Mouse (Mus musculus): ENCODE measurements around the gene Fam228b.

The Fam228b gene

DNA sequence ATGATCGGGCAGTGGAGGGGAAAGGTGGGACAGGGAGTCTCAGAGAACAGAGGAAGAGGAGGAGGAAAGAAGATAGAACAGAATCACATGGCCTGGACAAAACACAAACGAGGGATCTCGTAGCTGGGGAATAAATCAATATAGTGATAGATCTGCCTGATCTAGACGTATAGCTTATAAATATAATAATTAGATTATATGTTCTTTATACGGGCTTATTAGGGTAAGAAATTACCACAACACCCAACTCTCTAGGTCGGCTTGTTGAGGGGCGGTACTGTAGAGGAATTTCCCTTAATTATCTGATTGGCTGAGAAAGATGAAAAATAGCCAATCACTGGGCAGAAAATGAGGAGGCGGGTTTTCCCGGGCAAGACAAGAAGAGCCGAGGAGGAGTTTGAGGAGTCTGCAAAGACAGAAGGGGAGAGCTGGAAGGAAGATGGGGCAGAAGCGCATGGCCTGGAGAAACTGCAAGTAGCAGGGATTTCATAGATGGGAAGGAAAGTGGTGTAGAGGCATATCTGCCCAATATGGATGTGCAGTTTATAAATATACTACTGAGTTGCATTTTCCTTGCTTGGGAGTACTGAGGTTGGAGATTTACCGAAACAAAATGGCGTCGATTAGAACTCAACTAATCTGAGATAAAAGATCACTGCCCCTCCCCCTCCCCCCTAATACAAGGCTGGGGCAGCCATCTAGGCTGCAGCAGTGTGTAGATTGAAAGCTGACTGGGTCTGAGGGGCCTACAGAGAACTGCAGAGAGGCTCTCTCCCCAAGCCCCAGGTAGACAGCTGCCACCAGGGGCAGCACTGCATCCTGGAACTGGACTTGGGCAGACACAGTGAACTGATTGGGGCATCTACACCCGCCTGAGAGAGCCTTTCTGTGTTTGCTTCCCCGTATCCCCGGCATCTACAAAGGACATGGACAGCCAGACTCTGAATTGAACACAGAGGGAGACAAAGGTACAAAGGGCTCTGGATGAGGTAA is 49.0 kb downstream of the Fam228b start:
- Histone ChIP-seq H3K4me3 (replicated peaks; ENCODE audit: low read length) (peak overlapping the region; percentile 81), H3K4me1 (replicated peaks; ENCODE audit: low read depth, low read length) (peaks cover 36% of the 10 kb centered on the region), H3K9me3 (ENCODE audit: low read length) (no peaks in the 10 kb centered on the region), H3K36me3 (ENCODE audit: insufficient read depth, low read length) (0 out of 2 replicates have a peak, but pooled peaks cover 6% of the 10 kb centered on the region), H3K27me3 (ENCODE audit: insufficient read depth, low read length) (peaks cover 19% of the 10 kb centered on the region)
- TF ChIP-seq POU5F1 (IDR thresholded peaks at IDR 0.05; ENCODE audit: borderline replicate concordance, low read length): no peak
- TF ChIP-seq NANOG (IDR thresholded peaks at IDR 0.05; ENCODE audit: borderline replicate concordance, low read length): no peak
- peak; percentile 64 for TF ChIP-seq CTCF (conservative IDR thresholded peaks at IDR 0.05; ENCODE audit: low read length)

DNA sequence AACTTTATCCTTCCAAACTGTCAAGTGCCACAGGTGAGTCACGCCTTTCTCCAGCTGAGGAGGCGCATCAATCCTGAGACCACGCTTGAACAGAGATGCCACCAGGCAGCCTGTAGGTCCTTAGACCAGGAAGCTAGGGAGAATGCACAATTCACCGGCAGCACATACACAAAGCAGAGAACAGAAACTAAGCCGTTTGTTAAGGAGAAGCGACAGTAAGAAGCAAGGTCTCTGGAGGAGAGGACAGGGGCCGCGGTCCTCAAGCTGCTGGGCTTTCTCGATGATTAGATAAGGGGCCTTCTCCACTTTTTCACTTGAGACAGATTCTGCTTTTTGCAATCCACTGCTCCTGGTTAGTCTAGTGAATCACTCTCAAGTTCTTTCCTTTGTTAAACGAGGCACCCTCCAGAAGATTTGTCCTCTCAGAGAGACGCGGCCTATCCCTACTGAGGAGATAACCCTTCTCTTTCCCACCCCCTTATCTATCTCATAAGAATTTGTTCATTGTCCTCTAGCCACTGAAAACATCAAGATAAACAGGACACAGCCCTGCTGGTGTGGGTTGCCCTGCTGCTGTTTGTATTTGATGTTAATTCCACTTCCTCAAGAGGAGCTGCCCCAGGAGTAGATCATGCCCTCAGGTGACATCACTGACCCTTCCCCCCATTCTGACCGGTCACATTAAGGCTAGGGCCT is 49.9 kb downstream of the Fam228b start:
- H3K36me3 ChIP-seq (ENCODE audit: insufficient read depth, low read length): 0 out of 2 replicates have a peak, but pooled peaks cover 6% of the 10 kb centered on the region
- TF ChIP-seq POU5F1 (IDR thresholded peaks at IDR 0.05; ENCODE audit: borderline replicate concordance, low read length) (no peak), NANOG (IDR thresholded peaks at IDR 0.05; ENCODE audit: borderline replicate concordance, low read length) (no peak), CTCF (conservative IDR thresholded peaks at IDR 0.05; ENCODE audit: low read length) (no peak)
- peaks cover 19% of the 10 kb centered on the region for H3K27me3 ChIP-seq (ENCODE audit: insufficient read depth, low read length)
- peaks cover 36% of the 10 kb centered on the region for H3K4me1 ChIP-seq (replicated peaks; ENCODE audit: low read depth, low read length)
- no peaks in the 10 kb centered on the region for H3K9me3 ChIP-seq (ENCODE audit: low read length)
- H3K4me3 ChIP-seq (replicated peaks; ENCODE audit: low read length): peak overlapping the region; percentile 81

DNA sequence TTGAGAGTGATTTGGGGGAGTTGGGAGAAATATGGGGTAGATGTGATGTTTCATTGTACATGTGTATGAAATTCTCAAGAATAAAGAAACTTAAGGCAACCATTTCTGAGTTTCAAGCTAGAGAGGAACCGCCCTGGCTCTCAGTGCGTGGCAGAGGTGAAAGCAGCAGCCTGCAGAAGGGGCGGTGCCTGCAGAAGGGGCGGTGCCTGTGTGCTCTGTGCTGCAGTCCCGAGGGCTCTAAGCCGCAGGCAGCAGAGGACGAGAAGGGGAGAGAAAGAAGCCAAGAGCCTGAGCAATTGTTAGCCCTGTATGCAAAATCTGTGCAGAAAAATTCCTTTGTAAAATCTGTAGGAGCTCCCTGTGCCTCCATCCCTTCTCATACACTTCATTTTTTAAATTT is 51.6 kb downstream of the Fam228b start:
- H3K27me3 ChIP-seq (ENCODE audit: insufficient read depth, low read length): peaks cover 19% of the 10 kb centered on the region

DNA sequence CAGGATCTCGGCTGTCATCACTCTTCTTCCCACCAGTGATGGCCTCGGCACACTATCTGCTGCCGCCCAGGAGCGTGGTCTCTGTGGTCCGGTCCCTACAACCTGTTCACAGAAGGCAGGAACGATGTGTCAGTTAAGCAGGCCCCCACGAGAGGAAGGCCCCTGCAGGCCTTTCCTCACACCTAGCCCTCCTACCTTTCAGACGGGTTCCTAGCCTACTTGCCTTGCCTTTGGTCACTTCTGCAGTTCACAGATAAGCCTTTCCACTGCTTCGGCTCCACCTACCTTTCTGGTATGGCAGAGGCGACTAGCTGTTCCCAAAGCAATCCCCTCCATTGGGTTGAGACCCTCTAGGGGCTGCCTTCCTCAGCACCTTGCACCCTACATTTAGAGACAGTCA is 53.5 kb downstream of the Fam228b start:
- H3K36me3 ChIP-seq (ENCODE audit: insufficient read depth, low read length): peaks cover 16% of the 10 kb centered on the region
- H3K4me1 ChIP-seq (replicated peaks; ENCODE audit: low read depth, low read length): peaks cover 31% of the 10 kb centered on the region
- H3K27me3 ChIP-seq (ENCODE audit: insufficient read depth, low read length): peaks cover 19% of the 10 kb centered on the region
- no peaks in the 10 kb centered on the region for H3K9me3 ChIP-seq (ENCODE audit: low read length)
- no peak overlapping the region for H3K4me3 ChIP-seq (replicated peaks; ENCODE audit: low read length)
- TF ChIP-seq CTCF (conservative IDR thresholded peaks at IDR 0.05; ENCODE audit: low read length): no peak
- no peak for TF ChIP-seq NANOG (IDR thresholded peaks at IDR 0.05; ENCODE audit: borderline replicate concordance, low read length)
- no peak for TF ChIP-seq POU5F1 (IDR thresholded peaks at IDR 0.05; ENCODE audit: borderline replicate concordance, low read length)

More for the DNA sequence above, 51.6 kb downstream of the Fam228b start:
- peaks cover 36% of the 10 kb centered on the region for H3K4me1 ChIP-seq (replicated peaks; ENCODE audit: low read depth, low read length)
- H3K4me3 ChIP-seq (replicated peaks; ENCODE audit: low read length): peak overlapping the region; percentile 21
- peaks cover 13% of the 10 kb centered on the region for H3K36me3 ChIP-seq (ENCODE audit: insufficient read depth, low read length)
- TF ChIP-seq CTCF (conservative IDR thresholded peaks at IDR 0.05; ENCODE audit: low read length) (no peak), POU5F1 (IDR thresholded peaks at IDR 0.05; ENCODE audit: borderline replicate concordance, low read length) (no peak), NANOG (IDR thresholded peaks at IDR 0.05; ENCODE audit: borderline replicate concordance, low read length) (no peak)
- no peaks in the 10 kb centered on the region for H3K9me3 ChIP-seq (ENCODE audit: low read length)

DNA sequence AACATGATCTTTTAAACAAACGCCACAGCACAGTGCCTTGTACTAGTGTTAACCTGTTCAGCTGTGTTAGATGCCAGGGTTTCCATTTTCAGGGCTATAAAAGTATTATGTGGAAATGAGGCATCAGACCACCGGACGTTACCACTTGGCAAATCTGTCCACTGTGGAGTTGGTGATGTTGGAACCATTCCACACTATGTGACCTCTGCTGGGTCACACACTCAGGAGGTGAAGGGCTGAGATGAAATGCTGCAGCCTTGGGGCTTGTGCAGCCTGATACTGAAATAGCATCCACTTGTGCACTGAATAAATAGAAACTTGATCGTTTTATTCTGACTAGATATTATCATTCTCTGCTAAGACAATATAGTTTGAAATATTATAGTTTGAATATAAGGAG is 55.7 kb downstream of the Fam228b start:
- peaks cover 10% of the 10 kb centered on the region for H3K27me3 ChIP-seq (ENCODE audit: insufficient read depth, low read length)
- H3K36me3 ChIP-seq (ENCODE audit: insufficient read depth, low read length): peaks cover 32% of the 10 kb centered on the region
- no peak for TF ChIP-seq POU5F1 (IDR thresholded peaks at IDR 0.05; ENCODE audit: borderline replicate concordance, low read length)
- TF ChIP-seq CTCF (conservative IDR thresholded peaks at IDR 0.05; ENCODE audit: low read length): no peak
- no peak for TF ChIP-seq NANOG (IDR thresholded peaks at IDR 0.05; ENCODE audit: borderline replicate concordance, low read length)

DNA sequence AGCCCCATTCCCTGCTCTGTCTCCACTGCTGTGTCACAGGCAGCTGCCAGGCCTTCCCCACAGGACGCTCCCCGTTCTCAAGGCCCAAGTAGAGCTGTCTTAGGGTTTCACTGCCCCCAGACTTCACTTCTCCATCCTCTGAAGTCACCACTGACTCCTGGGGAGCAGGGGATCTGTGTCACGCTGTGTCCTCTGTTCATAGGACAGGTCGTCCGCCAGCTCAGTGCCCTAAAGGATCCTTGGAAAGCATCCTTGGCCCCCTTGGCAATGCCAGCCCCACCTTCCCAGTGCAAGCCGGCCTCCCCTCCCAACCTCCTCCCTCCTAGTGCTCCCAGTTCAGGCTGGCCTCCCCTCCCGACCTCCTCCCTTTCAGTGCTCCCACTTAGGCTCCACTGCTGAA is 59.1 kb downstream of the Fam228b start:
- TF ChIP-seq CTCF (conservative IDR thresholded peaks at IDR 0.05; ENCODE audit: low read length): no peak
- TF ChIP-seq POU5F1 (IDR thresholded peaks at IDR 0.05; ENCODE audit: borderline replicate concordance, low read length): no peak
- TF ChIP-seq NANOG (IDR thresholded peaks at IDR 0.05; ENCODE audit: borderline replicate concordance, low read length): no peak
- H3K4me3 ChIP-seq (replicated peaks; ENCODE audit: low read length): no peak overlapping the region
- H3K27me3 ChIP-seq (ENCODE audit: insufficient read depth, low read length): no peaks in the 10 kb centered on the region

More for the DNA sequence above, 55.7 kb downstream of the Fam228b start:
- H3K9me3 ChIP-seq (ENCODE audit: low read length): no peaks in the 10 kb centered on the region
- H3K4me3 ChIP-seq (replicated peaks; ENCODE audit: low read length): no peak overlapping the region
- peaks cover 14% of the 10 kb centered on the region for H3K4me1 ChIP-seq (replicated peaks; ENCODE audit: low read depth, low read length)

DNA sequence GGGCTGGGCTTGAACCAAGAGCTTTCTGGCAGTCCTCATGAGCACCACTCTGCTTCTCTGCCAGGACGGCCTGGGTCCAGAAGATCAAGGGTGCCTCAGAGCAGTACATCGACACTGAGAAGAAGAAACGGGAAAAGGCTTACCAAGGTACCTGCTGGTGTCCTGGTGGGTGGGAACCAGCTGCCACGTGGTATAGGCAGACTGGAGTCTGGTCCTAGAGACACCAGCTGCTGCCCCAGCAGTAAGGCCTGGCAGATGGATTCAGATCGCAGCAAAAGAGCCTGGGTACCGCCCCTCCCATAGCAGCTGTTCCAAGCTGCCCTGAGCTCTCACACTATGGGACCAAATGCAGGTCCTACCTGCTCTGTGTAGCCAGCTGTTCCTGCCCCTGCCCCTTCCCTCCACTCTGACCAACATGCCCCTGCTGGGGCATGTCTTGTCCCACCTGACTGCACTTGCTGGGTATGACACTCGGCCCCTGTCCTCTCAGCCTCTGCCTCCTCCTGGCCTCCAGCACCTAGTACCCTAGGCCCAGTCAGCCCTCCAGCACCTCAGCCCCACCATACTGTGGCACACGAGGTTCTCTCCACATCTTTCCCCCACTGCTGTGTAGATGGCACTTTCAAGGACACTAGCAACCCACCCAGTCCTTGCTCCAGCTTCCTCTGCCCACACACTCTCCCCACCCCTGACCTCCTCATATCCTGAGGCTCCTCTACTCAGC is 60.0 kb downstream of the Fam228b start:
- H3K4me3 ChIP-seq (replicated peaks; ENCODE audit: low read length): no peak overlapping the region
- no peak for TF ChIP-seq CTCF (conservative IDR thresholded peaks at IDR 0.05; ENCODE audit: low read length)
- no peak for TF ChIP-seq NANOG (IDR thresholded peaks at IDR 0.05; ENCODE audit: borderline replicate concordance, low read length)
- TF ChIP-seq POU5F1 (IDR thresholded peaks at IDR 0.05; ENCODE audit: borderline replicate concordance, low read length): no peak
- H3K9me3 ChIP-seq (ENCODE audit: low read length): no peaks in the 10 kb centered on the region
- peaks cover 53% of the 10 kb centered on the region for H3K36me3 ChIP-seq (ENCODE audit: insufficient read depth, low read length)
- no peaks in the 10 kb centered on the region for H3K27me3 ChIP-seq (ENCODE audit: insufficient read depth, low read length)
- peaks cover 13% of the 10 kb centered on the region for H3K4me1 ChIP-seq (replicated peaks; ENCODE audit: low read depth, low read length)

More for the DNA sequence above, 59.1 kb downstream of the Fam228b start:
- H3K4me1 ChIP-seq (replicated peaks; ENCODE audit: low read depth, low read length): peaks cover 13% of the 10 kb centered on the region
- H3K9me3 ChIP-seq (ENCODE audit: low read length): no peaks in the 10 kb centered on the region
- H3K36me3 ChIP-seq (ENCODE audit: insufficient read depth, low read length): peaks cover 53% of the 10 kb centered on the region

All from E14TG2a.4 (cell line).